Mouse (Mus musculus) stomach, postnatal 0 days (tissue): ENCODE measurements around the gene Ndufc2. TPM values are rescaled to one million over a fixed set of nuclear protein-coding genes. Genes with fewer than 3 reads are reported as not detected.

Experiments
- ATAC-seq: fragments of 200-750 bp; cut with Nextera tagmentation; 2 replicates; pipeline ENCODE4 v1.8.0; 2017; ENCODE audit not compliant: low FRiP score, low TSS enrichment
- DNase-seq: peaks from one replicate; pipeline ENCODE4 v3.0.0-alpha.2; 2016; ENCODE audit warnings: low spot score
- H3K27ac ChIP-seq: fragments of 300-500 bp; sonication (generic); replicated peaks from 2 replicates; pipeline ENCODE4 v1.5.1; 2014; ENCODE audit warnings: mild to moderate bottlenecking, control low read depth
- H3K27me3 ChIP-seq: fragments of 300-500 bp; sonication (generic); 2 replicates; pipeline ENCODE4 v1.6.1; 2014; ENCODE audit warnings: low read length; ENCODE audit not compliant: control insufficient read depth, insufficient read depth
- H3K36me3 ChIP-seq: fragments of 300-500 bp; sonication (generic); 2 replicates; pipeline ENCODE4 v1.6.1; 2014; ENCODE audit warnings: low read length, mixed read lengths; ENCODE audit not compliant: control insufficient read depth, insufficient read depth
- H3K4me1 ChIP-seq: fragments of 300-500 bp; sonication (generic); replicated peaks from 2 replicates; pipeline ENCODE4 v1.6.1; 2014; ENCODE audit warnings: antibody characterized with exemption; ENCODE audit not compliant: control insufficient read depth, insufficient read depth
- H3K4me2 ChIP-seq: fragments of 300-500 bp; sonication (generic); replicated peaks from 2 replicates; pipeline ENCODE4 v1.6.1; 2014; ENCODE audit warnings: low read depth, mild to moderate bottlenecking, control low read depth, moderate library complexity
- H3K4me3 ChIP-seq: fragments of 300-500 bp; sonication (generic); 2 replicates; pipeline ENCODE4 v1.5.1; 2014; ENCODE audit warnings: low read depth, low read length, control low read depth
- H3K9ac ChIP-seq: fragments of 300-500 bp; sonication (generic); 2 replicates; pipeline ENCODE4 v1.6.1; 2014; ENCODE audit warnings: mild to moderate bottlenecking, low read length, control low read depth, mixed read lengths
- H3K9me3 ChIP-seq: fragments of 300-500 bp; sonication (generic); 2 replicates; pipeline ENCODE4 v1.6.1; 2016; ENCODE audit warnings: low read length; ENCODE audit not compliant: control insufficient read depth
- CTCF ChIP-seq: IDR thresholded peaks from 2 replicates; pipeline ENCODE4 v1.5.1; 2016; ENCODE audit warnings: antibody characterized with exemption, low read depth, mild to moderate bottlenecking, moderate library complexity
- EP300 ChIP-seq: optimal IDR thresholded peaks from 2 replicates; pipeline ENCODE3; 2016; ENCODE audit warnings: antibody characterized with exemption
- WGBS: fragments of 180-500 bp; shearing (Covaris S2); extraction: QIAGEN DNeasy Blood & Tissue Kit; methylation state at CpG from one replicate; pipeline ENCODE4 v1.1.7; 2014; 5-methylcytosine and 5-hydroxymethylcytosine counted together
- polyA plus RNA-seq: library from polyadenylated mRNA; unstranded; fragments of >200 nt; fragmentation: Nextera tagmentation; extraction: Ambion mirVana; gene quantifications from 2 replicates; pipeline ENCODE4 v1.2.1, GENCODE M21; 2015

Gene Ndufc2
- polyA plus RNA-seq, 1 experiment from 2014 or later = 439 TPM

DNA sequence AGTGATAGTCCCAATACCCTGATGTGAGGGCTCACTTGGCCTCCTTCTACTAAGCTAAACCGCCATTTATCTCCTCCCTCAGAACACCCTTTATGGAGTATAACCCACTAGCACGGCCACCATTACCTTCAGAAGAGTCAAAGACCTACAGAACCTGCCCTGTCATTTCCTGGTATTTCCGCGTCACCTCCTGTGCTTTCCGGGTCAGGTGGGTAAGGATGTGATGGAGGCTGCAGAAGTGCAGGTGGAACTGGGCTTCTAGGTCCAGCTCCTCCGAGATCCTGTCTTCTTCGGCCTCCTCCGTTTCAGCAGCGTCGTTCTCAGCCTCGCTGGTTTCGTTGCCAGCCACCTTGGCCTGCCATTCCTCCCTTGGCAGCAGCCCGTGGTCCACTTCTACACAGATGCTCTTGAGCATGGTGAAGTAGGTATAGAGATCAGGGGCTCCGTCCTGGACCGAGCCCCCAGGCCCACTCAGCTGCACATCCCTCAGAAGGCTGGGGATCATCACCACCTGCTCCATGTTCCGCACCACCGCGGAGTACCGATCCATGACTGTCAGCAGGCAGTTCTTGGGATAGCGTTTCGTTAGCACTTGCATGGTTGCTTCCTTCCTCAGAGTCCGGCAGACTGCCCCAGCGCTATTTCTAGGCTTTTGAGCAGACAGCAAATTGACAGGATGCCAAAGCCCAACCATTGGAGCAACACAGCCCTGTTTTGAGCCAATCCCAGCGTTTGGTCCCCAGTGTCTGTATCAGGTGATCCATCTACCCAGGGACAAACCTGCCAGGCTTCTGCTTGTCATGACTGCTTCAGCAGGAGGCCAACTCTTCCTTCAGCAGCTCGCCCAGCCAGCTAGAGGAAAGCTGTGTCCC, 17.3 kb downstream of the Ndufc2 start, which contains the start of gene Thrsp:
Thrsp (minus strand) TSS at position 825 of the 872 bp plus-strand sequence.
- DNase-seq = no peak

DNA sequence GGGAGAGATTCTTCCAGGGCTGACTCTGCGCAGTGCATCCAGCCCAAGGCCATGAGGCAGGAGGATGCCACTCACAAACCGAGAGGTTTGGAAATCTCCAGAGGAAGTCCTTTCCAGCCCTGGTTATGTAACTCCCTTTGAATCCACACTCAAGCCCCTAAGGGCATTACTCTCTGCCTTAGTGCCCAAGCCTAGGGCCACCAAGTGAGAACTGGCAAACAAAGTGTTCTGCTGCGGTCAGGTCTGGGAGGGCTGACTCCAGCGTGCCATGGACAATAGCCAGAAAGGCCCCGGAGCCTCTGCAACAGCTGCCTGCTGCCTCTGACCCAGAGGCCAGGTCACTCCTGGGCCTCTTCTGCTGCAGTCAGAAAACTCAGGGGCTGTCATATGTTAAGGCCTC, 18.9 kb downstream of the Ndufc2 start:
- WGBS = 67% methylated on average over 5 of the region's 5 CpGs
- Histone ChIP-seq H3K4me1 (no peaks in the 10 kb centered on the region; the same call in 1 of the 2 replicates), H3K9ac (no peak overlapping the region), H3K27ac (no peak overlapping the region), H3K9me3 (no peaks in the 10 kb centered on the region), H3K36me3 (no peaks in the 10 kb centered on the region), H3K4me2 (no peak overlapping the region), H3K4me3 (no peak overlapping the region), H3K27me3 (no peaks in the 10 kb centered on the region)
- ATAC-seq = no peak
- TF ChIP-seq CTCF (no peak), EP300 (no peak)
- DNase-seq = no peak

More for the DNA sequence above, 17.3 kb downstream of the Ndufc2 start, which contains the start of gene Thrsp:
- Histone ChIP-seq H3K9ac (no peak within 1 kb of the TSS), H3K4me1 (no peaks in the 10 kb centered on the region; the same call in 1 of the 2 replicates), H3K4me2 (peak within 1 kb of the TSS; percentile 8; the same call in 1 of the 2 replicates), H3K27ac (no peak within 1 kb of the TSS), H3K9me3 (no peaks in the 10 kb centered on the region), H3K36me3 (no peaks in the 10 kb centered on the region), H3K4me3 (no peak within 1 kb of the TSS), H3K27me3 (no peaks in the 10 kb centered on the region)
- TF ChIP-seq CTCF (no peak), EP300 (no peak)
- no peak; the same call in 1 of the 2 replicates for ATAC-seq
- WGBS = 68% methylated on average over 25 of the region's 25 CpGs

DNA sequence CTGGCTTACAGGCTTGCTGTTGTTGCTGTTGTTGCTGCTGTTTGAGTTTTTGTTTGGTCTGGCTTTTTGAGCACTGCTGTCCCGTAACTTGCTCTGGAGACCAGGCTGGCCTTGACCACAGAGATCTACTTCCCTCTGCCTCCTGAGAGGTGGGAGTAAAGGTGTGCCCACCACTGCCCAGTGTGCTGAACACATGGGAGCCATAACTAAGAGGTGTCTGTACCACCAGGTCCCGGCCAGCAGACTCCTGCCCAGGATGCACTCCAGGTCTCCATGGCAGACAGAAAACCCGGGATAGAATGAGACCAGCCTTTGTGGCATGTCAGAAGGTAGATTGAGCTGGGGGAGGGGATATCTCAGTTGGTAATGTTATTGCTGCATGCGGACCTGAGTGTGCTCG, 19.4 kb downstream of the Ndufc2 start:
- Histone ChIP-seq H3K27me3 (no peaks in the 10 kb centered on the region), H3K9ac (no peak overlapping the region), H3K9me3 (no peaks in the 10 kb centered on the region), H3K27ac (no peak overlapping the region), H3K36me3 (no peaks in the 10 kb centered on the region), H3K4me2 (no peak overlapping the region), H3K4me3 (no peak overlapping the region), H3K4me1 (no peaks in the 10 kb centered on the region; the same call in 1 of the 2 replicates)
- no peak for TF ChIP-seq CTCF
- no peak for TF ChIP-seq EP300
- 82% methylated on average over 5 of the region's 5 CpGs for WGBS
- DNase-seq (no peak), ATAC-seq (no peak)

DNA sequence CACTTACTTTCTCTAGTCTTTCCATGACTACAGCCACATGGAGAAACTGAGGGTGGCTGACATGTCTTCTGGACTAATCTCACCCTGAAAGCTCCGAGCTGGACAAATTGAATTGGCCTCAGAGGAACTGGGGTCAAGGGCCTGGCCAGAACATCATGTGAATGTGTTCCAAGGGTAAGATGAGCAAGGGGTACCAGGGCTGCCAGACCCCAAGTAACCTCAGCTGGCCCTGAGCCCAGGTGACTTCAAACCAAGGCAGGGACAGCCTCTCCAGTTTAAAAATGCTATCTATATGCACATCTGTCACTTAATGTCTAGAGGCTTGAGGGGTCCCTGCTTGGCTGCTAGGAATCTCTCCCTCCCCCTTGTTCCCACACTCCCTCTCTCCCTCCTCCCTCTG, 20.6 kb downstream of the Ndufc2 start:
- no peak for DNase-seq
- WGBS = 56% methylated on average over 1 of the region's 1 CpGs
- Histone ChIP-seq H3K9me3 (no peaks in the 10 kb centered on the region), H3K4me3 (no peak overlapping the region), H3K27ac (no peak overlapping the region), H3K4me1 (no peaks in the 10 kb centered on the region; the same call in 1 of the 2 replicates), H3K9ac (no peak overlapping the region), H3K36me3 (no peaks in the 10 kb centered on the region), H3K4me2 (no peak overlapping the region), H3K27me3 (no peaks in the 10 kb centered on the region)
- TF ChIP-seq CTCF (no peak), EP300 (no peak)
- ATAC-seq = no peak

DNA sequence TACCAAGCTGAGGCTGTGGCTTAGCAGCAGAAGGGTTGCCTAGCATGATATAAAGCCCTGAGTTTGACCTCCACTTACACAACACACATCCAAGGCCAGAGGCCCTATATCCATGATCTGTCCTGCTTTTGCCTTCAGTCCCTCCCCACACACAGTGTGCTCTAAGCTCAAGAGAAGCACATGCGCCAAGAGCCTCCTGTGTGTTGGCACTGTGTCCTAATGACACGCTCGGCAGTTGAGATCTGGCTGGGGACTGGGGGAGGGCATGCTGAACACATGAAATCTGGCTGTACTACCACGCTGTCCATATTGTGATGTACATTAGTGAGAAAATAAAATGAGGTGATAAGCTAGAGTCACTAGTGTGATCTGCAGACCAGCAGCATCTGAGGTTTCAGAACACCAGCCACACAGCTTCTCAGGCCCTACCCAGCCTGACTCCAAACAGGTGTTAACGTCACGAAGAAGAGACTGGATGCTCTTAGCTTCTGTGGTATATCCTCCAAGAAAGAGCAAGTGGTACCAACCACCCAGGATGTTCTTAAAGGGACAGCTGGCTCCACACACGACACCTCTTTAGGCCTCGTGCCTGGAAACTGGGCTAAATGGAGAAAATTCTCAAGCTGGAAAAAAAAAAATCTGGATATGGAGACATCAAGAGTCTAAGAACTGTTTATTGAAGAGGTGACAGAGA, 21.3 kb downstream of the Ndufc2 start:
- no peaks in the 10 kb centered on the region for H3K27me3 ChIP-seq
- DNase-seq = no peak
- TF ChIP-seq CTCF = no peak
- 68% methylated on average over 8 of the region's 8 CpGs for WGBS
- H3K4me3 ChIP-seq = no peak overlapping the region
- H3K4me2 ChIP-seq = no peak overlapping the region
- no peaks in the 10 kb centered on the region; the same call in 1 of the 2 replicates for H3K4me1 ChIP-seq
- no peak for ATAC-seq
- H3K9me3 ChIP-seq = no peaks in the 10 kb centered on the region
- 0 out of 2 replicates have a peak overlapping the region, but pooled peaks have one; percentile 18 for H3K27ac ChIP-seq
- H3K36me3 ChIP-seq = no peaks in the 10 kb centered on the region
- H3K9ac ChIP-seq = no peak overlapping the region

DNA sequence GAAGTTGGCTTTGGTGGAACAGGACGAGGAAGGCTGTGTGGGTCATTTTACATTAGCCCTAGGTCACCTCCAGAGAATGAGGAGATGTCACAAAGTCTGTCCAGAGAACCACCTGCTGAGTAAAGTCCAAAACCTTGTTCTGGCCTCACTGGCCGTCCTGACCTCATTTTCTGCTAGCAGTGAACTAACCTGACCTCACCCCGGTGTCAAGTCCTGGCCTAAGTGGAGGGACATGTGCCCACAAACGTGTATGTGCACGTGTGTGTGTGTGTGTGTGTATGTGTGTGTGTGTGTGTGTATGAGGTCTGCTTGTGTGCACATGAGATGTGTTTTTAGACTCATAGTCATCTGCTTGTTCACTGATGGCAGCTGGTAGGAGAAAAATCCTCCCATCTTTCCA, 24.0 kb downstream of the Ndufc2 start:
- Histone ChIP-seq H3K4me2 (no peak overlapping the region), H3K9ac (no peak overlapping the region), H3K36me3 (no peaks in the 10 kb centered on the region), H3K27me3 (no peaks in the 10 kb centered on the region), H3K9me3 (no peaks in the 10 kb centered on the region), H3K27ac (no peak overlapping the region), H3K4me3 (no peak overlapping the region), H3K4me1 (no peaks in the 10 kb centered on the region; the same call in none of the 2 replicates)
- DNase-seq (no peak), ATAC-seq (no peak)
- TF ChIP-seq CTCF (no peak), EP300 (no peak)
- 48% methylated on average over 5 of the region's 5 CpGs for WGBS
